Mouse (Mus musculus) left cerebral cortex, postnatal 36 days (tissue): Measurements from ENCODE around the gene Slbp. TPM values are rescaled to one million over a fixed set of nuclear protein-coding genes. Genes with fewer than 3 reads are reported as not detected.

Experiments
- total RNA-seq, 2 experiments: library from RNA; stranded (reverse); gene quantifications; 2 replicates each; pipeline ENCODE4 v1.2.3; 2021

The Slbp gene
- total RNA-seq, 2 experiments from 2014 or later: 22.5 to 26.4 TPM

Other genes with a start within 250 kb of the Slbp start
- gene Nkx1-1, start 218.6 kb downstream of the Slbp start, total RNA-seq: not detected
- gene Fam53a, start 22.9 kb downstream of the Slbp start, total RNA-seq: 10 to 100 TPM; 24.6 to 28.6 TPM
- 1 to 10 TPM in 1 of 2 experiments, under 1 TPM in 1; 0.64 to 1.7 TPM for gene Gm9903, start 22.6 kb downstream of the Slbp start, total RNA-seq
- gene Tacc3, start 5.6 kb upstream of the Slbp start, total RNA-seq: 1 to 10 TPM; 6.0 to 6.1 TPM
- 10 to 100 TPM; 24.4 to 27.5 TPM for gene Tmem129, start 5.8 kb upstream of the Slbp start, total RNA-seq
- 100 to 1,000 TPM; 120 to 133 TPM for gene Fgfr3, start 69.1 kb upstream of the Slbp start, total RNA-seq
- 100 to 1,000 TPM; 108 to 113 TPM for gene Letm1, start 130.2 kb upstream of the Slbp start, total RNA-seq
- gene Nsd2, start 168.2 kb upstream of the Slbp start, total RNA-seq: 100 to 1,000 TPM; 139 to 141 TPM